Mouse (Mus musculus) ES-Bruce4 (cell line): ENCODE results near the gene Tubg2. TPM values are rescaled to one million over a fixed set of nuclear protein-coding genes. Genes with fewer than 3 reads are reported as not detected.

Source experiments
- H3K27ac ChIP-seq: 2 replicates; pipeline ENCODE4 v1.5.1; 2012; ENCODE audit warnings: low read length, inconsistent platforms; ENCODE audit not compliant: insufficient read depth
- H3K27me3 ChIP-seq: 2 replicates; pipeline ENCODE4 v1.6.1; 2012; ENCODE audit warnings: mild to moderate bottlenecking, low read length, inconsistent platforms; ENCODE audit not compliant: control insufficient read depth, poor library complexity, insufficient read depth, severe bottlenecking
- H3K36me3 ChIP-seq: 2 replicates; pipeline ENCODE4 v1.6.1; 2012; ENCODE audit warnings: inconsistent platforms, mild to moderate bottlenecking, low read length, moderate library complexity; ENCODE audit not compliant: control insufficient read depth, poor library complexity, insufficient read depth, severe bottlenecking
- H3K4me1 ChIP-seq: one replicate; pipeline ENCODE4 v1.8.1; 2011; ENCODE audit warnings: low read length; ENCODE audit not compliant: control insufficient read depth, insufficient read depth
- H3K4me3 ChIP-seq: 2 replicates; pipeline ENCODE4 v1.5.1; 2011; ENCODE audit warnings: low read depth, mild to moderate bottlenecking, low read length
- H3K9ac ChIP-seq: 2 replicates; pipeline ENCODE4 v1.6.1; 2012; ENCODE audit warnings: low read depth, mild to moderate bottlenecking, inconsistent platforms; ENCODE audit not compliant: poor library complexity, severe bottlenecking
- H3K9me3 ChIP-seq: replicated peaks from 2 replicates; pipeline ENCODE4 v1.6.1; 2012; ENCODE audit warnings: mild to moderate bottlenecking, low read length, inconsistent platforms; ENCODE audit not compliant: control insufficient read depth, poor library complexity, insufficient read depth, severe bottlenecking
- CTCF ChIP-seq: IDR thresholded peaks from one replicate; pipeline ENCODE4 v1.8.1; 2011; ENCODE audit warnings: low read depth, low read length
- EP300 ChIP-seq: IDR thresholded peaks from 2 replicates; pipeline ENCODE4 v1.6.1; 2011; ENCODE audit warnings: low read depth, low read length; ENCODE audit not compliant: insufficient read depth
- POLR2A ChIP-seq: IDR thresholded peaks from one replicate; pipeline ENCODE4 v1.8.1; 2011; ENCODE audit warnings: low read length; ENCODE audit not compliant: insufficient read depth
- polyA plus RNA-seq: library from polyadenylated mRNA; stranded (reverse); fragments of >200 nt; gene quantifications from 2 replicates; pipeline ENCODE4 v1.2.4, GENCODE M21; 2011; ENCODE audit warnings: low read depth; ENCODE audit not compliant: missing spikeins, insufficient read depth, insufficient read length

Gene Tubg2
- polyA plus RNA-seq, 1 experiment: 1.9 TPM

DNA sequence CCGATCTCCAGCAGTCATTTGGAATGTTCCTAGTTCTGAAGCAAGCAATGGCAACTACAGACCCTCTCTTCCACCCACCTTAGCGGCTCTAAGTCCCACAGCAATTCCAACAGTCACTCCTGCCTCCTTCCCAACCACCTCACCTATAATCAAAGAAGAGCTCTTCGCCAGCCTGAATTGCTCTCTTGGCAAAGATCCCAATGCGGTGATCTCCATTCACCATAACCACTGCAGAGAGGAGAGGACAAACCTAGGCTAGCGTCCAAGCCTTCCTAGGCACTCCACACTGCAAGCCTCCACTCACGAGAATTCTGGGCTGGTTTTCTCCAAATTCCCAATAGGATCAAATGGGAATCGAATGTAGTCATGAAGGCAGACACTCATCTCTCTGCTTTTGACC, 37.4 kb downstream of the Tubg2 start:
- no peak overlapping the region for H3K4me3 ChIP-seq
- peaks cover 5% of the 10 kb centered on the region; the same call in 1 of the 2 replicates for H3K36me3 ChIP-seq
- no peaks in the 10 kb centered on the region for H3K27me3 ChIP-seq
- H3K4me1 ChIP-seq: peaks cover 6% of the 10 kb centered on the region
- H3K27ac ChIP-seq: no peak overlapping the region
- TF ChIP-seq POLR2A (no peak), CTCF (no peak), EP300 (no peak)
- H3K9me3 ChIP-seq: no peaks in the 10 kb centered on the region
- H3K9ac ChIP-seq: no peak overlapping the region

DNA sequence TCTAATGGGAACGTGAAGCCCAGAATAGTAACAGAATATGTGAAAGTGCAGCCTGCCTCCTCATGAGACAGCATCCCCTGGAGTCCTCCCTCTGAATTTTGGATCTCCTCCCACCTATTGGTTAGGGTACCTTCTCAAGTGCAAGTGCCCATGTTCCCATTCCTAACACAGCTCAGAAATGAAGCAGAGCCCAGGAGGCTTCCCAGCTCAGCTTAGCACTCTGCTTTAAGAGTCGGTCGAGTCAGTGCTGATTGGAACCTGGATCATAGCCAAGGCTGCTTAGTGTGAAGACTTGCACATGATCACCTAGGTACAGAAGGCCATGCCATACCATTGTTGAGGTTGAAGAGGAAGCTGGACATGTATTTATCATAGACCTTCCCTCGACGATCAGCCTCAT, 38.4 kb downstream of the Tubg2 start:
- Histone ChIP-seq H3K9me3 (no peaks in the 10 kb centered on the region), H3K36me3 (peaks cover 10% of the 10 kb centered on the region), H3K9ac (no peak overlapping the region), H3K27ac (no peak overlapping the region), H3K27me3 (no peaks in the 10 kb centered on the region), H3K4me3 (no peak overlapping the region), H3K4me1 (peaks cover 5% of the 10 kb centered on the region)
- no peak for TF ChIP-seq EP300
- TF ChIP-seq CTCF: no peak
- no peak for TF ChIP-seq POLR2A

DNA sequence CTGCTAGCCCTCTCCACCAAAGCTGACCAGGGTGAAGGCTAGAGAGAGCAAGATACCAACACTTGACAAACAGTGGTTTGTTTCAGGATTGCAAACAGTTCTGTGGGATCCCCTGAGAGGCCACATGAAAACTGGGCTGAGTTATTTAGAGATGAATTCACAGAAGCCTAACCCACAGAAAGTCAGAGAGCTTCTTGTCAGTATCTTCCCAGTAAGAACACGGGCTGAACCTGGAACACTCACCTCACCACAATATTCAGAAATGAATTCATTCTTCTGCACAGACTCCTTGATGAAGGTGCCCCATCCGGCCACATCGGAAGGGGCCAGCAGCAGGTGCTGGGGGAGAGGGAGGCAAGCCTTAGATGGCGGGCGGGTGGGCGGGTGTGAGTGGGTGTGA, 38.9 kb downstream of the Tubg2 start:
- H3K27ac ChIP-seq: no peak overlapping the region
- H3K36me3 ChIP-seq: peaks cover 15% of the 10 kb centered on the region
- H3K4me1 ChIP-seq: peaks cover 5% of the 10 kb centered on the region
- H3K9me3 ChIP-seq: no peaks in the 10 kb centered on the region
- H3K27me3 ChIP-seq: no peaks in the 10 kb centered on the region
- TF ChIP-seq CTCF (no peak), EP300 (no peak), POLR2A (no peak)
- no peak overlapping the region for H3K4me3 ChIP-seq
- H3K9ac ChIP-seq: no peak overlapping the region

DNA sequence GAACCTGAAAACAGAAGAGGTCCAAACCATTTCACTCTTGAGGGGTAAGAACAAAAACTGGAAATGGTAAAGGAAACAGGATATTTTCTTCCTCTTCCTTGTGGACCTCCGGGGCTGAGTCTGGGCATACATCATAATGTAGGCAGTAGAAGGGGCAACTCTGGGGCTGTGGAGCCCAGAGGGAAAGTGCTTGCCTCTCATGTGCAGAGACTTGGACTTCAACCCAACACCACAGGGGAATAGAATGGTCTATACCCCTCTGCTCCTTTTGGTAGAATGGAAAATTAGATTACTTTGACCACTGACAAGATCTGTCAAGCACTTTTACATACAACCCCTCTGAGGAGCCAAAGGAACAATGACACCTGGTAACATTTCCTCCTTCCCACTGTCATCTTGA, 39.4 kb downstream of the Tubg2 start:
- Histone ChIP-seq H3K27me3 (no peaks in the 10 kb centered on the region), H3K36me3 (peaks cover 17% of the 10 kb centered on the region), H3K27ac (no peak overlapping the region), H3K9ac (no peak overlapping the region), H3K4me3 (no peak overlapping the region), H3K9me3 (no peaks in the 10 kb centered on the region), H3K4me1 (peaks cover 5% of the 10 kb centered on the region)
- TF ChIP-seq CTCF: no peak

DNA sequence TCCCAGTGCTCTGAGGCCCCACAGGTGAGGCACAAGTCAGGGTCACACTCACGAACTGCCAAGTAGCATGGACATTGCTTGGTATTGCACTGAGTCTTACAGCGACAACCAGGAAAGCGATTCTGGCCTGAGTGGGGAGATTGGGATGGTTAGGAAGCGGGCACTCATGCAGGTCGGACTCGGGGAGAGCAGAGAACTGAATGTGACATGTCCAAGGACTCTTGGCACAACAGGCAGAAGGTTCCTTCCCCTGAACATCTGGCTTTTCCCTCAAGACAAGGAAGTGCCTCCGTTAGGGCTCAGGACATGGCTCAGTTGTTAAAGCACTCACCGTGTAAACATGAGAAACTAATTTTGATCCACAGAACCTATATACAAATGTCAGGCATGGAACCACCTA, 39.9 kb downstream of the Tubg2 start:
- no peaks in the 10 kb centered on the region for H3K27me3 ChIP-seq
- no peak for TF ChIP-seq POLR2A
- no peak for TF ChIP-seq CTCF
- TF ChIP-seq EP300: no peak
- peaks cover 17% of the 10 kb centered on the region for H3K36me3 ChIP-seq
- no peak overlapping the region for H3K27ac ChIP-seq
- H3K4me1 ChIP-seq: peaks cover 3% of the 10 kb centered on the region
- no peak overlapping the region for H3K9ac ChIP-seq
- no peaks in the 10 kb centered on the region for H3K9me3 ChIP-seq
- no peak overlapping the region for H3K4me3 ChIP-seq

DNA sequence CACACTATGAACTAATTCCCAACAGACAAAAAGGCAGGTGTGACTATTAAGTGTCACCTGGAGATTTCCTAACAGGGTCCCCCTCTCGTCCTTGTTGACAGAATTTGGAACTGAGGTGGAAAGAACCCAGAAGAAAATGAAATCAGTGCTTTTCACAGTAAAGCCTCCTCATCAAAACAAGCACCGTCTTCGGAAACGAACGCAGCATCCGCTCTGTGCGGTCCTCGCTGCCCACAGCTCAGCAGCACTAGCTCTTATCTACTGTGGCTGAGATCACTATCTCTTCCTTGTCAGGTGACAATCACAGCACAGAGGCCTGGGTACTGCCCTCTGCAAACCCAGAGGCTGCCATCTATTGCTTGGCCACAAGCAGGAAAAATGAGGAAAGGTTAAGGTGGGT, 40.5 kb downstream of the Tubg2 start:
- TF ChIP-seq EP300 (no peak), POLR2A (no peak), CTCF (no peak)
- Histone ChIP-seq H3K36me3 (peaks cover 17% of the 10 kb centered on the region), H3K4me1 (peaks cover 2% of the 10 kb centered on the region), H3K27me3 (no peaks in the 10 kb centered on the region), H3K9me3 (no peaks in the 10 kb centered on the region), H3K27ac (no peak overlapping the region), H3K4me3 (no peak overlapping the region), H3K9ac (no peak overlapping the region)

DNA sequence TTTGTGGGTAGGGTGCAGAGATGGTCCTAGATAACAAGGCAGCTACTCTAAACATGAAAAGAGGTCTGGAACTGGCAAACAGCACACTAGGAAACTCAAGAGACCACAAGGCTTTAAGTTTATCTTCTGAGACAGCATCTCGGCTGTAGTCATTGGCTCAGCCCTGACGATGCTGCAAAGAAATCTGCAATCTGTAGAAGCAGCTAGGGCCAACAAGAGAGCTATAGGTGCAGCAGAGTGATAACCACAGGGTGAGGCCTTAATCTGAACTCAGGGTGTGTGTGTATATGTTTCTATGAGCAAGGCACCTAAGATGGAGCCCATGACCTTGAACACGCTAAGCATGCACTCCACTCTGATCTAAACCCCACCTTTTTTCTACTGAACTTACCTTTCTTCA, 43.8 kb downstream of the Tubg2 start:
- H3K4me3 ChIP-seq: no peak overlapping the region
- no peak overlapping the region for H3K27ac ChIP-seq
- H3K27me3 ChIP-seq: no peaks in the 10 kb centered on the region
- no peak overlapping the region for H3K9ac ChIP-seq
- no peaks in the 10 kb centered on the region for H3K9me3 ChIP-seq
- H3K36me3 ChIP-seq: peaks cover 19% of the 10 kb centered on the region
- no peaks in the 10 kb centered on the region for H3K4me1 ChIP-seq
- TF ChIP-seq EP300: no peak
- TF ChIP-seq CTCF: no peak
- no peak for TF ChIP-seq POLR2A
